Mouse (Mus musculus): ENCODE results near the gene Amdhd1. TPM values are rescaled to one million over a fixed set of nuclear protein-coding genes. Genes with fewer than 3 reads are reported as not detected.

The Amdhd1 gene
- polyA plus RNA-seq, 1 experiment: 0.03 TPM

GRCm38 (mm10) chr10:93490451-93490850, 49.4 kb downstream of the Amdhd1 start:
- TF ChIP-seq GATA1 (IDR thresholded peaks at IDR 0.05; ENCODE audit: low read length): no peak
- no peak for TF ChIP-seq TAL1 (IDR thresholded peaks at IDR 0.05; ENCODE audit: low read length)
- Histone ChIP-seq H3K27me3 (ENCODE audit: control insufficient read depth) (no peaks in the 10 kb centered on the region), H3K4me3 (replicated peaks) (no peak overlapping the region)

GRCm38 (mm10) chr10:93488828-93489226, 51.0 kb downstream of the Amdhd1 start:
- H3K27me3 ChIP-seq (ENCODE audit: control insufficient read depth): no peaks in the 10 kb centered on the region
- H3K36me3 ChIP-seq (ENCODE audit: control insufficient read depth): peaks cover 8% of the 10 kb centered on the region
- H3K4me3 ChIP-seq (replicated peaks): no peak overlapping the region
- TF ChIP-seq TAL1 (IDR thresholded peaks at IDR 0.05; ENCODE audit: low read length) (no peak), GATA1 (IDR thresholded peaks at IDR 0.05; ENCODE audit: low read length) (no peak)
- H3K4me1 ChIP-seq (ENCODE audit: control insufficient read depth): no peaks in the 10 kb centered on the region
- no peaks in the 10 kb centered on the region for H3K9me3 ChIP-seq (ENCODE audit: control insufficient read depth, low read length)

More at GRCm38 (mm10) chr10:93490451-93490850, 49.4 kb downstream of the Amdhd1 start:
- Histone ChIP-seq H3K9me3 (ENCODE audit: control insufficient read depth, low read length) (no peaks in the 10 kb centered on the region), H3K36me3 (ENCODE audit: control insufficient read depth) (no peaks in the 10 kb centered on the region; the same call in 1 of the 2 replicates), H3K4me1 (ENCODE audit: control insufficient read depth) (no peaks in the 10 kb centered on the region)

GRCm38 (mm10) chr10:93488066-93488827, 51.6 kb downstream of the Amdhd1 start, which contains the start of gene Hal:
Gene Hal, plus strand, starts transcription at chr10:93488768.
- no peak within 1 kb of the TSS for H3K4me3 ChIP-seq (replicated peaks)
- H3K36me3 ChIP-seq (ENCODE audit: control insufficient read depth): peaks cover 10% of the 10 kb centered on the region
- no peaks in the 10 kb centered on the region for H3K9me3 ChIP-seq (ENCODE audit: control insufficient read depth, low read length)
- no peak for TF ChIP-seq TAL1 (IDR thresholded peaks at IDR 0.05; ENCODE audit: low read length)
- no peak for TF ChIP-seq GATA1 (IDR thresholded peaks at IDR 0.05; ENCODE audit: low read length)
- no peaks in the 10 kb centered on the region for H3K27me3 ChIP-seq (ENCODE audit: control insufficient read depth)
- no peaks in the 10 kb centered on the region for H3K4me1 ChIP-seq (ENCODE audit: control insufficient read depth)

GRCm38 (mm10) chr10:93486622-93487021, 53.2 kb downstream of the Amdhd1 start:
- TF ChIP-seq GATA1 (IDR thresholded peaks at IDR 0.05; ENCODE audit: low read length): no peak
- TF ChIP-seq TAL1 (IDR thresholded peaks at IDR 0.05; ENCODE audit: low read length): no peak
- Histone ChIP-seq H3K36me3 (ENCODE audit: control insufficient read depth) (peaks cover 26% of the 10 kb centered on the region), H3K27me3 (ENCODE audit: control insufficient read depth) (no peaks in the 10 kb centered on the region), H3K4me1 (ENCODE audit: control insufficient read depth) (no peaks in the 10 kb centered on the region), H3K4me3 (replicated peaks) (no peak overlapping the region), H3K9me3 (ENCODE audit: control insufficient read depth, low read length) (no peaks in the 10 kb centered on the region)

- Histone ChIP-seq H3K4me3 (replicated peaks) (no peak overlapping the region), H3K36me3 (ENCODE audit: control insufficient read depth) (peaks cover 40% of the 10 kb centered on the region), H3K9me3 (ENCODE audit: control insufficient read depth, low read length) (no peaks in the 10 kb centered on the region), H3K4me1 (ENCODE audit: control insufficient read depth) (no peaks in the 10 kb centered on the region), H3K27me3 (ENCODE audit: control insufficient read depth) (no peaks in the 10 kb centered on the region)
- TF ChIP-seq TAL1 (IDR thresholded peaks at IDR 0.05; ENCODE audit: low read length) (no peak), GATA1 (IDR thresholded peaks at IDR 0.05; ENCODE audit: low read length) (no peak)
Measured at GRCm38 (mm10) chr10:93485055-93485691, 54.7 kb downstream of the Amdhd1 start.

GRCm38 (mm10) chr10:93484511-93484910, 55.3 kb downstream of the Amdhd1 start:
- H3K36me3 ChIP-seq (ENCODE audit: control insufficient read depth): peaks cover 46% of the 10 kb centered on the region
- TF ChIP-seq TAL1 (IDR thresholded peaks at IDR 0.05; ENCODE audit: low read length) (no peak), GATA1 (IDR thresholded peaks at IDR 0.05; ENCODE audit: low read length) (no peak)
- H3K27me3 ChIP-seq (ENCODE audit: control insufficient read depth): no peaks in the 10 kb centered on the region
- no peaks in the 10 kb centered on the region for H3K9me3 ChIP-seq (ENCODE audit: control insufficient read depth, low read length)
- no peaks in the 10 kb centered on the region for H3K4me1 ChIP-seq (ENCODE audit: control insufficient read depth)
- no peak overlapping the region for H3K4me3 ChIP-seq (replicated peaks)

Other genes starting within 250 kb of the Amdhd1 start
- 0.10 TPM in 1 of 2 replicates, not detected in the other for gene Elk3, start 228.9 kb downstream of the Amdhd1 start, polyA plus RNA-seq (2012)
- gene Lta4h, start 86.6 kb downstream of the Amdhd1 start, polyA plus RNA-seq (2012): 3.3 and 4.1 TPM in 2 replicates
- not detected in 2 replicates for gene Hal, start 51.3 kb downstream of the Amdhd1 start, polyA plus RNA-seq (2012)
- not detected in 2 replicates for gene Ccdc38, start 599 bp upstream of the Amdhd1 start, polyA plus RNA-seq (2012)
- gene Snrpf, start 49.7 kb upstream of the Amdhd1 start, polyA plus RNA-seq (2012): 9.7 and 11.9 TPM in 2 replicates
- not detected in 2 replicates for gene Ntn4, start 100.6 kb upstream of the Amdhd1 start, polyA plus RNA-seq (2012)